Mouse (Mus musculus): Measurements from ENCODE around the gene Cryl1.

DNA sequence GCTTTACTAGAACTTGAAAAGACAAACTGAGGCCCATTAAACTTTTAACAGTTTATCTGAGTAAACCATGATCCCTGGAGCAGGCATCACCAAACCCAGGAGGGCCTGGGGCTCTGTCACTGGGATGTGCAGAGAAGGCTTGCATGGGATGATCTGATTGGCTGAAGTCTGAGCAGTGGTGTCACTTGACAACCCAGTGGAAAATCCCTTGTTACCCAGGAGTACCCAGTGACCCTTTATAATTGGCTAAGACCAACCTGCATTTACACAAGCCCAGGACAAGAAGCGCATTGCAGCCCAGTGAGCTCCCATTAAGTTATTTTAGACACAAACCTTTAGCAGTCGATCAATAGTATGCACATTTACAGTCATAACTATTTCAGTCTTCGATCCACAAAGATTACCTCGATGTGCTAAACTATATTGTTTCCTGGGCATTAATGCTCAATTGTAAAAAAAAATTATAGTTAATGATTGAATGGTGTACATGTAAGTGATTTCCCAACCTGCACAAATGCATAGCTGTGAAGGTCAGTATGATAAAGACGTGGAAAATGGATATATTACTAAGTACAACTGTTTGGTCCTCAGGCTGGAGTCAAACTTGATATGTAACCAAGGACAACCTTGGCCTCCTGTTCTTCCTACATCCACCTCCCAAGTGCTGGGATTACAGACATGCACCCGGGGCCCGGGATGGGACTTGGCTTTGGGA is 46.7 kb downstream of the Cryl1 start:
- TF ChIP-seq CTCF (IDR thresholded peaks at IDR 0.05; ENCODE audit: insufficient read depth, low read depth, low read length) (no peak), POLR2A (IDR thresholded peaks at IDR 0.05; ENCODE audit: insufficient read depth, low read depth, low read length) (no peak)

Measured in olfactory bulb, adult 2 months (tissue).